Mouse (Mus musculus) spleen, postnatal 14 days (tissue): ENCODE results near the gene Csnk1g2.
"Not testable (repeated sequence)": the region's sequence is repeated elsewhere in the genome, so short reads cannot be mapped to it uniquely, and the experiment has no call there.

ENCODE experiments used
- DNase-seq, 2 experiments: peaks; one replicate each; pipeline ENCODE4 v3.0.0; 2021 to 2022; ENCODE audit warnings: low spot score in 2 of 2

Csnk1g2 gene

GRCm38 (mm10) chr10:80623457-80624191 lies 986 bp downstream of the Csnk1g2 start:
- peak; percentile 52 to 66 for DNase-seq

GRCm38 (mm10) chr10:80625764-80626163 lies 3.1 kb downstream of the Csnk1g2 start:
- DNase-seq = no peak

- DNase-seq = no peak
These were observed 5.0 kb downstream of the Csnk1g2 start for GRCm38 (mm10) chr10:80627685-80628084.

- no peak for DNase-seq
These were observed 6.3 kb downstream of the Csnk1g2 start for GRCm38 (mm10) chr10:80628925-80629324.

- DNase-seq = no peak
These were observed 12.7 kb downstream of the Csnk1g2 start for GRCm38 (mm10) chr10:80635345-80635744.

- no peak for DNase-seq
These were observed 24.3 kb downstream of the Csnk1g2 start for GRCm38 (mm10) chr10:80646936-80647335.

- DNase-seq = not testable (repeated sequence)
These were observed 27.3 kb downstream of the Csnk1g2 start for GRCm38 (mm10) chr10:80649910-80650309.

- DNase-seq = no peak
These were observed 27.8 kb downstream of the Csnk1g2 start for GRCm38 (mm10) chr10:80650392-80650791.

- DNase-seq = no peak
These were observed 30.6 kb downstream of the Csnk1g2 start for GRCm38 (mm10) chr10:80653156-80653720.

GRCm38 (mm10) chr10:80654866-80655265 lies 32.2 kb downstream of the Csnk1g2 start:
- DNase-seq = no peak

- DNase-seq = no peak
These were observed 32.9 kb downstream of the Csnk1g2 start for GRCm38 (mm10) chr10:80655406-80656129.

GRCm38 (mm10) chr10:80656130-80656862 lies 33.7 kb downstream of the Csnk1g2 start:
- peak; percentile 92 to 97 for DNase-seq

GRCm38 (mm10) chr10:80656863-80657623 lies 34.4 kb downstream of the Csnk1g2 start, which contains the start of gene Btbd2:
Gene Btbd2, minus strand, starts transcription at chr10:80657071.
- no peak for DNase-seq

- no peak for DNase-seq
These were observed 35.7 kb downstream of the Csnk1g2 start for GRCm38 (mm10) chr10:80658194-80658840.

GRCm38 (mm10) chr10:80658841-80659202 lies 36.2 kb downstream of the Csnk1g2 start:
- DNase-seq = no peak

- peak; percentile 66 to 80 for DNase-seq
These were observed 36.6 kb downstream of the Csnk1g2 start for GRCm38 (mm10) chr10:80659213-80659612.

GRCm38 (mm10) chr10:80661149-80661548 lies 38.5 kb downstream of the Csnk1g2 start:
- DNase-seq = peak; percentile 62 to 80

- peak in 1 of 2 experiments; percentile 33 for DNase-seq
These were observed 41.0 kb downstream of the Csnk1g2 start for GRCm38 (mm10) chr10:80663485-80664196.

- peak; percentile 54 to 56 for DNase-seq
These were observed 41.8 kb downstream of the Csnk1g2 start for GRCm38 (mm10) chr10:80664197-80665015.
